Comparison of ENCODE assay signal across 30 mouse cellular contexts in the genomic region with DNA sequence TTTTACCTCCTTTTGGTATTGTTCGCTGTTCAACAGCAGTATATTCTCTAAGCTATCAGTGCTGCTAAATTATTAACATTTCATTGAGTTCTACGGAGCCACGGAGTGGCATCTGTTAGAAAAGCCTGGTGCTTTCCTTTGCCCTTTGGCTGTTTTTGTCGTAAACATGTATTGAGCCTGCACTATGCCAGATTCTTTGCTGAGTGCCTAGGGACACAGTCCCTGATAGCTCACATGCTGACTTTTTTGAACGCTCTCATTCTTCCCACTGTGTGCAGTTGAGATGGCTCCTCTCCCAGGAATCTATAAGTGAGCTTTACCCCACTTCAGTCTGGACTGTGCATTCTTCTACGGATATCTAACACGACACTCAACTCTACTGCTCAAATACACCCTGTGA.
DNase-seq lines count a peak whose midpoint lies in the region; ATAC-seq lines count a peak whose summit lies in the region.
"Had no signal": no experiment of that assay in that cellular context is flagged by ENCODE, and none has a peak within 500 bp of the region (broad histone marks: within the 10 kb centered on the region; RNA-seq: fewer than 3 reads in every experiment).

No protein-coding gene starts in this region.

- no peak overlapping the region for H3K9ac ChIP-seq in hindbrain, embryonic 13.5 days
- H3K9ac ChIP-seq in hindbrain, embryonic 12.5 days = no peak overlapping the region
- no peak overlapping the region for H3K9ac ChIP-seq in midbrain, embryonic 16.5 days (ENCODE audit: low read depth, low read length)
- no peak overlapping the region for H3K9ac ChIP-seq in hindbrain, embryonic 16.5 days (ENCODE audit: low read depth, low read length)
- H3K9ac ChIP-seq: embryonic facial prominence, embryonic 12.5 days; heart, embryonic 13.5 days; liver, embryonic 14.5 days; stomach, embryonic 15.5 days had no signal

- no peaks in the 10 kb centered on the region for H3K36me3 ChIP-seq in hindbrain, embryonic 13.5 days
- H3K36me3 ChIP-seq in hindbrain, embryonic 12.5 days = no peaks in the 10 kb centered on the region
- H3K36me3 ChIP-seq in midbrain, embryonic 16.5 days (ENCODE audit: control insufficient read depth, insufficient read depth, low read length) = no peaks in the 10 kb centered on the region
- no peaks in the 10 kb centered on the region for H3K36me3 ChIP-seq in midbrain, embryonic 10.5 days
- no peaks in the 10 kb centered on the region for H3K36me3 ChIP-seq in hindbrain, embryonic 16.5 days (ENCODE audit: control insufficient read depth, insufficient read depth, low read length)
- H3K36me3 ChIP-seq: embryonic facial prominence, embryonic 12.5 days; heart, embryonic 13.5 days; stomach, embryonic 15.5 days had no signal

- H3K27me3 ChIP-seq in hindbrain, embryonic 13.5 days = no peaks in the 10 kb centered on the region
- no peaks in the 10 kb centered on the region for H3K27me3 ChIP-seq in hindbrain, embryonic 12.5 days
- no peaks in the 10 kb centered on the region for H3K27me3 ChIP-seq in midbrain, embryonic 16.5 days (ENCODE audit: control insufficient read depth, insufficient read depth, low read depth, low read length)
- H3K27me3 ChIP-seq in midbrain, embryonic 10.5 days (ENCODE audit: low read depth, poor library complexity, severe bottlenecking) = no peaks in the 10 kb centered on the region
- H3K27me3 ChIP-seq in hindbrain, embryonic 16.5 days (replicated peaks; ENCODE audit: control insufficient read depth, insufficient read depth, low read length) = no peaks in the 10 kb centered on the region
- H3K27me3 ChIP-seq: CH12.LX; embryonic facial prominence, embryonic 12.5 days; heart, embryonic 13.5 days; stomach, embryonic 15.5 days had no signal

- no peak for DNase-seq in cerebellum, postnatal 14 days
- DNase-seq in midbrain, embryonic 10.5 days (ENCODE audit: low spot score) = no peak
- DNase-seq: adrenal gland, adult 2 months; adrenal gland, postnatal 36 days; cerebellum, adult 8-10 months; embryo, embryonic 11 days; gastrocnemius, adult 2 months; gastrocnemius, postnatal 36 days; heart, adult 18-20 months; kidney, adult 9 months; kidney, postnatal 10 days; layer of hippocampus, postnatal 36 days; liver; lung, adult 2 months; lung, postnatal 10 days; right cerebral cortex, postnatal 25 days had no signal

- 65% methylated on average over 7 of the region's 7 CpGs for WGBS in hindbrain, embryonic 13.5 days
- 76% methylated on average over 7 of the region's 7 CpGs for WGBS in hindbrain, embryonic 12.5 days
- 55% methylated on average over 7 of the region's 7 CpGs for WGBS in midbrain, embryonic 16.5 days
- WGBS in midbrain, embryonic 10.5 days = 82% methylated on average over 7 of the region's 7 CpGs
- 54% methylated on average over 7 of the region's 7 CpGs for WGBS in hindbrain, embryonic 16.5 days

- peak; percentile 60 for ATAC-seq in cerebellum, adult (ENCODE audit: insufficient number of reproducible peaks, low FRiP score, low TSS enrichment)
- ATAC-seq in hindbrain, embryonic 13.5 days (ENCODE audit: low FRiP score) = no peak
- ATAC-seq in hindbrain, embryonic 12.5 days (ENCODE audit: low FRiP score) = no peak
- 0 out of 2 replicates have a peak, but pooled peaks have one; percentile 28 for ATAC-seq in midbrain, embryonic 16.5 days
- ATAC-seq in hindbrain, embryonic 16.5 days = peak; percentile 52; the same call in 1 of the 2 replicates
- ATAC-seq: activated CD4-positive, CD25-positive, alpha-beta regulatory T cell, adult 4 months; forebrain, embryonic 14.5 days; intestine, postnatal 0 days had no signal

- no peak overlapping the region for H3K4me3 ChIP-seq in hindbrain, embryonic 13.5 days
- H3K4me3 ChIP-seq in hindbrain, embryonic 12.5 days = no peak overlapping the region
- H3K4me3 ChIP-seq in midbrain, embryonic 16.5 days (ENCODE audit: low read depth, low read length) = no peak overlapping the region
- no peak overlapping the region for H3K4me3 ChIP-seq in midbrain, embryonic 10.5 days
- H3K4me3 ChIP-seq in hindbrain, embryonic 16.5 days (ENCODE audit: low read length) = no peak overlapping the region
- H3K4me3 ChIP-seq: embryonic facial prominence, embryonic 12.5 days; gastrocnemius, adult 2 months; heart, embryonic 13.5 days; stomach, embryonic 15.5 days had no signal

- no peak overlapping the region for H3K4me2 ChIP-seq in hindbrain, embryonic 13.5 days
- no peak overlapping the region for H3K4me2 ChIP-seq in hindbrain, embryonic 12.5 days (replicated peaks)
- H3K4me2 ChIP-seq in midbrain, embryonic 16.5 days (ENCODE audit: low read length) = no peak overlapping the region
- no peak overlapping the region for H3K4me2 ChIP-seq in hindbrain, embryonic 16.5 days (ENCODE audit: low read length)
- H3K4me2 ChIP-seq: embryonic facial prominence, embryonic 12.5 days; heart, embryonic 13.5 days; stomach, embryonic 15.5 days had no signal

- H3K4me1 ChIP-seq in hindbrain, embryonic 13.5 days (replicated peaks) = peaks cover 7% of the 10 kb centered on the region
- H3K4me1 ChIP-seq in hindbrain, embryonic 12.5 days = no peaks in the 10 kb centered on the region
- no peaks in the 10 kb centered on the region for H3K4me1 ChIP-seq in midbrain, embryonic 16.5 days (ENCODE audit: control insufficient read depth, insufficient read depth, low read length)
- H3K4me1 ChIP-seq in midbrain, embryonic 10.5 days = no peaks in the 10 kb centered on the region
- H3K4me1 ChIP-seq in hindbrain, embryonic 16.5 days (ENCODE audit: control insufficient read depth, insufficient read depth, low read depth, low read length) = no peaks in the 10 kb centered on the region
- H3K4me1 ChIP-seq: embryonic facial prominence, embryonic 12.5 days; stomach, embryonic 15.5 days had no signal

- H3K9me3 ChIP-seq in hindbrain, embryonic 13.5 days = no peaks in the 10 kb centered on the region
- H3K9me3 ChIP-seq in hindbrain, embryonic 12.5 days (replicated peaks) = no peaks in the 10 kb centered on the region
- no peaks in the 10 kb centered on the region for H3K9me3 ChIP-seq in midbrain, embryonic 16.5 days (replicated peaks; ENCODE audit: control insufficient read depth, low read length, poor library complexity, severe bottlenecking)
- H3K9me3 ChIP-seq in midbrain, embryonic 10.5 days (replicated peaks) = no peaks in the 10 kb centered on the region
- H3K9me3 ChIP-seq in hindbrain, embryonic 16.5 days (ENCODE audit: control insufficient read depth, low read length) = no peaks in the 10 kb centered on the region
- H3K9me3 ChIP-seq: embryonic facial prominence, embryonic 12.5 days; heart, embryonic 13.5 days; stomach, embryonic 15.5 days had no signal

- H3K27ac ChIP-seq in hindbrain, embryonic 13.5 days = 0 out of 2 replicates have a peak overlapping the region, but pooled peaks have one; percentile 20
- H3K27ac ChIP-seq in hindbrain, embryonic 12.5 days = no peak overlapping the region
- H3K27ac ChIP-seq in midbrain, embryonic 16.5 days (ENCODE audit: low read length) = no peak overlapping the region
- no peak overlapping the region for H3K27ac ChIP-seq in midbrain, embryonic 10.5 days (replicated peaks)
- H3K27ac ChIP-seq in hindbrain, embryonic 16.5 days (ENCODE audit: low read depth, low read length) = no peak overlapping the region
- H3K27ac ChIP-seq: embryonic facial prominence, embryonic 12.5 days; gastrocnemius, adult 2 months; heart, embryonic 13.5 days; liver, embryonic 14.5 days; macrophage; stomach, embryonic 15.5 days had no signal

Comparison
In these comparisons a context has a peak if more than half of its experiments do, and no peak if none do; other contexts are left out.
1. ATAC-seq: peak in cerebellum, adult (single experiment), midbrain, embryonic 16.5 days (single experiment) and hindbrain, embryonic 16.5 days (single experiment); none in hindbrain, embryonic 13.5 days (single experiment) and hindbrain, embryonic 12.5 days (single experiment).